Mouse (Mus musculus): ENCODE results near the gene Slc27a2. TPM values are rescaled to one million over a fixed set of nuclear protein-coding genes. Genes with fewer than 3 reads are reported as not detected.
"Not testable (repeated sequence)": the region's sequence is repeated elsewhere in the genome, so short reads cannot be mapped to it uniquely, and the experiment has no call there.

The Slc27a2 gene
- under 1 TPM in 2 of 4 experiments, not detected in 2; 0.20 to 0.24 TPM for total RNA-seq (2022)

GRCm38 (mm10) chr2:126552357-126553290, at the start of gene Slc27a2:
TSS of gene Slc27a2 (plus strand) at chr2:126552407.
- DNase-seq (ENCODE audit: low spot score in 2 of 2): no peak

- peak in 1 of 2 experiments; percentile 9 for DNase-seq (ENCODE audit: low spot score in 2 of 2)
These were observed 47.1 kb upstream of the Slc27a2 start for GRCm38 (mm10) chr2:126505156-126505555.

- no peak for DNase-seq (ENCODE audit: low spot score in 2 of 2)
These were observed 44.7 kb upstream of the Slc27a2 start for GRCm38 (mm10) chr2:126507477-126507876.

- DNase-seq (ENCODE audit: low spot score in 2 of 2): no peak
These were observed 44.0 kb upstream of the Slc27a2 start for GRCm38 (mm10) chr2:126508228-126508627.

- no peak for DNase-seq (ENCODE audit: low spot score in 2 of 2)
These were observed 37.0 kb upstream of the Slc27a2 start for GRCm38 (mm10) chr2:126515069-126515826.

- DNase-seq (ENCODE audit: low spot score in 2 of 2): no peak
These were observed 32.2 kb upstream of the Slc27a2 start for GRCm38 (mm10) chr2:126519872-126520581.

GRCm38 (mm10) chr2:126520828-126521227, 31.4 kb upstream of the Slc27a2 start:
- DNase-seq (ENCODE audit: low spot score in 2 of 2): no peak

- DNase-seq (ENCODE audit: low spot score in 2 of 2): no peak
These were observed 30.7 kb upstream of the Slc27a2 start for GRCm38 (mm10) chr2:126521471-126521870.

GRCm38 (mm10) chr2:126522056-126522455, 30.2 kb upstream of the Slc27a2 start:
- no peak for DNase-seq (ENCODE audit: low spot score in 2 of 2)

- not testable (repeated sequence) for DNase-seq (ENCODE audit: low spot score in 2 of 2)
These were observed 29.0 kb upstream of the Slc27a2 start for GRCm38 (mm10) chr2:126523101-126523745.

- no peak for DNase-seq (ENCODE audit: low spot score in 2 of 2)
These were observed 27.9 kb upstream of the Slc27a2 start for GRCm38 (mm10) chr2:126524271-126524670.

GRCm38 (mm10) chr2:126527461-126527860, 24.7 kb upstream of the Slc27a2 start:
- DNase-seq (ENCODE audit: low spot score in 2 of 2): no peak

- no peak for DNase-seq (ENCODE audit: low spot score in 2 of 2)
These were observed 21.6 kb upstream of the Slc27a2 start for GRCm38 (mm10) chr2:126530581-126530980.

- no peak for DNase-seq (ENCODE audit: low spot score in 2 of 2)
These were observed 14.6 kb upstream of the Slc27a2 start for GRCm38 (mm10) chr2:126537654-126538053.

- DNase-seq (ENCODE audit: low spot score in 2 of 2): no peak
These were observed 11.7 kb upstream of the Slc27a2 start for GRCm38 (mm10) chr2:126540390-126540925.

- DNase-seq (ENCODE audit: low spot score in 2 of 2): no peak
These were observed 10.0 kb upstream of the Slc27a2 start for GRCm38 (mm10) chr2:126542211-126542610.

GRCm38 (mm10) chr2:126545297-126545696, 6.9 kb upstream of the Slc27a2 start:
- no peak for DNase-seq (ENCODE audit: low spot score in 2 of 2)

- DNase-seq (ENCODE audit: low spot score in 2 of 2): no peak
These were observed 5.8 kb upstream of the Slc27a2 start for GRCm38 (mm10) chr2:126546392-126546791.

- no peak for DNase-seq (ENCODE audit: low spot score in 2 of 2)
These were observed 2.5 kb upstream of the Slc27a2 start for GRCm38 (mm10) chr2:126549681-126550080.

- no peak for DNase-seq (ENCODE audit: low spot score in 2 of 2)
These were observed 840 bp upstream of the Slc27a2 start for GRCm38 (mm10) chr2:126551244-126551890.
